Mouse (Mus musculus) G1E (cell line): Measurements from ENCODE around the gene Phpt1.

Experiments
- CTCF ChIP-seq: IDR thresholded peaks from 2 replicates; pipeline ENCODE4 v1.5.1; 2012; ENCODE audit warnings: low read depth, low read length, inconsistent platforms, mixed read lengths
- GATA1 ChIP-seq: IDR thresholded peaks from 2 replicates; pipeline ENCODE4 v1.6.1; 2012; ENCODE audit warnings: borderline replicate concordance, low read length, inconsistent platforms, mixed read lengths
- GATA2 ChIP-seq: IDR thresholded peaks from 2 replicates; pipeline ENCODE4 v1.6.1; 2012; ENCODE audit warnings: low read depth, low read length, inconsistent platforms, borderline replicate concordance
- POLR2AphosphoS5 ChIP-seq: IDR thresholded peaks from 2 replicates; pipeline ENCODE4 v1.6.1; 2012; ENCODE audit warnings: low read depth, low read length, inconsistent platforms; ENCODE audit not compliant: insufficient replicate concordance
- TAL1 ChIP-seq: conservative IDR thresholded peaks from 2 replicates; pipeline ENCODE4 v1.6.1; 2012; ENCODE audit warnings: low read depth, low read length, inconsistent platforms, mixed read lengths

GRCm38 (mm10) chr2:25621229-25622200 is 46.5 kb upstream of the Phpt1 start, which contains the start of gene Tmem141:
- TF ChIP-seq TAL1 = no peak
- TF ChIP-seq CTCF = peak; percentile 55; the same call in 1 of the 2 replicates
- TF ChIP-seq GATA1 = no peak
- no peak for TF ChIP-seq GATA2
- no peak for TF ChIP-seq POLR2AphosphoS5
